Mouse (Mus musculus): ENCODE measurements at regions not wholly inside any gene's neighbourhood (a gene's known extent, or its start where the extent isn't known, plus 50 kb on each side); places are given as distances from the start of the nearest gene placed in this dataset.
A peak's percentile ranks its signal among the peaks of the same experiment; 100 is the strongest.

- H3K36me3 ChIP-seq: no peaks in the 10 kb centered on the region
- WGBS: 66% methylated on average over 6 of the region's 6 CpGs
- no peaks in the 10 kb centered on the region for H3K27me3 ChIP-seq
- H3K4me1 ChIP-seq: peaks cover 17% of the 10 kb centered on the region
- no peak overlapping the region for H3K4me2 ChIP-seq
- peak overlapping the region; percentile 79 for H3K27ac ChIP-seq
- no peak for ATAC-seq (replicated peaks; ENCODE audit: low FRiP score)
- no peak overlapping the region for H3K9ac ChIP-seq
- H3K4me3 ChIP-seq (replicated peaks): no peak overlapping the region
- H3K9me3 ChIP-seq (replicated peaks): no peaks in the 10 kb centered on the region
Observed at GRCm38 (mm10) chr10:37079535-37079934, 59.2 kb downstream of the Marcks start.

- peak; percentile 91 for ATAC-seq (replicated peaks; ENCODE audit: low FRiP score)
- WGBS: 29% methylated on average over 5 of the region's 5 CpGs
- Histone ChIP-seq H3K4me1 (peaks cover 17% of the 10 kb centered on the region), H3K4me2 (no peak overlapping the region), H3K9me3 (replicated peaks) (no peaks in the 10 kb centered on the region), H3K27ac (peak overlapping the region; percentile 79), H3K27me3 (no peaks in the 10 kb centered on the region), H3K36me3 (no peaks in the 10 kb centered on the region), H3K9ac (no peak overlapping the region), H3K4me3 (replicated peaks) (no peak overlapping the region)
Observed at GRCm38 (mm10) chr10:37078439-37078838, 60.3 kb downstream of the Marcks start.

- no peaks in the 10 kb centered on the region for H3K27me3 ChIP-seq
- no peak overlapping the region for H3K9ac ChIP-seq
- WGBS: 89% methylated on average over 2 of the region's 2 CpGs
- peak overlapping the region; percentile 79 for H3K27ac ChIP-seq
- no peaks in the 10 kb centered on the region for H3K9me3 ChIP-seq (replicated peaks)
- peaks cover 17% of the 10 kb centered on the region for H3K4me1 ChIP-seq
- no peaks in the 10 kb centered on the region for H3K36me3 ChIP-seq
- no peak overlapping the region for H3K4me3 ChIP-seq (replicated peaks)
- ATAC-seq (replicated peaks; ENCODE audit: low FRiP score): 0 out of 2 replicates have a peak, but pooled peaks have one; percentile 23
- no peak overlapping the region for H3K4me2 ChIP-seq
Observed at GRCm38 (mm10) chr10:37077741-37078140, 61.0 kb downstream of the Marcks start.

- no peaks in the 10 kb centered on the region for H3K36me3 ChIP-seq
- no peak overlapping the region for H3K4me3 ChIP-seq (replicated peaks)
- no peak overlapping the region for H3K9ac ChIP-seq
- 13% methylated on average over 5 of the region's 5 CpGs for WGBS
- ATAC-seq (replicated peaks; ENCODE audit: low FRiP score): 0 out of 2 replicates have a peak, but pooled peaks have one; percentile 56
- H3K27ac ChIP-seq: no peak overlapping the region
- no peaks in the 10 kb centered on the region for H3K9me3 ChIP-seq (replicated peaks)
- H3K4me2 ChIP-seq: no peak overlapping the region
- H3K4me1 ChIP-seq: peaks cover 2% of the 10 kb centered on the region; the same call in 1 of the 2 replicates
- H3K27me3 ChIP-seq: no peaks in the 10 kb centered on the region
Observed at GRCm38 (mm10) chr10:37072834-37073233, 65.9 kb downstream of the Marcks start.

- WGBS: 92% methylated on average over 5 of the region's 5 CpGs
- Histone ChIP-seq H3K27me3 (no peaks in the 10 kb centered on the region), H3K36me3 (no peaks in the 10 kb centered on the region), H3K4me3 (replicated peaks) (no peak overlapping the region), H3K9ac (no peak overlapping the region), H3K4me1 (no peaks in the 10 kb centered on the region), H3K9me3 (replicated peaks) (no peaks in the 10 kb centered on the region), H3K27ac (no peak overlapping the region), H3K4me2 (no peak overlapping the region)
- ATAC-seq (replicated peaks; ENCODE audit: low FRiP score): no peak
Observed at GRCm38 (mm10) chr10:37072061-37072460, 66.7 kb downstream of the Marcks start.

- H3K9me3 ChIP-seq (replicated peaks): no peaks in the 10 kb centered on the region
- no peak overlapping the region for H3K27ac ChIP-seq
- no peak overlapping the region for H3K4me3 ChIP-seq (replicated peaks)
- H3K4me1 ChIP-seq: no peaks in the 10 kb centered on the region
- no peak overlapping the region for H3K9ac ChIP-seq
- no peak overlapping the region for H3K4me2 ChIP-seq
- no peaks in the 10 kb centered on the region for H3K27me3 ChIP-seq
- whole genome bisulfite sequencing: 81% methylated on average over 2 of the region's 2 CpGs
- H3K36me3 ChIP-seq: no peaks in the 10 kb centered on the region
- ATAC-seq (replicated peaks; ENCODE audit: low FRiP score): no peak
Observed at GRCm38 (mm10) chr10:37071420-37071819, 67.3 kb downstream of the Marcks start.
